Mouse (Mus musculus) stomach, embryonic 16.5 days (tissue): Measurements from ENCODE around the gene Olfm2. TPM values are rescaled to one million over a fixed set of nuclear protein-coding genes. Genes with fewer than 3 reads are reported as not detected.

ENCODE experiments used
- ATAC-seq: fragments of 200-750 bp; cut with Nextera tagmentation; 2 replicates; pipeline ENCODE4 v1.8.0; 2017; ENCODE audit warnings: moderate number of reproducible peaks, moderate TSS enrichment; ENCODE audit not compliant: insufficient read depth, low FRiP score
- H3K27ac ChIP-seq: fragments of 300-500 bp; sonication (generic); 2 replicates; pipeline ENCODE4 v1.5.1; 2014; ENCODE audit warnings: low read length
- H3K27me3 ChIP-seq: fragments of 300-500 bp; sonication (generic); 2 replicates; pipeline ENCODE4 v1.6.1; 2014; ENCODE audit warnings: low read length, control low read depth, mixed read lengths; ENCODE audit not compliant: control insufficient read depth, insufficient read depth
- H3K36me3 ChIP-seq: fragments of 300-500 bp; sonication (generic); 2 replicates; pipeline ENCODE4 v1.6.1; 2014; ENCODE audit warnings: low read length; ENCODE audit not compliant: control insufficient read depth, insufficient read depth
- H3K4me1 ChIP-seq: fragments of 300-500 bp; sonication (generic); 2 replicates; pipeline ENCODE4 v1.6.1; 2014; ENCODE audit warnings: low read length, control low read depth, mixed read lengths; ENCODE audit not compliant: control insufficient read depth, insufficient read depth
- H3K4me2 ChIP-seq: fragments of 300-500 bp; sonication (generic); 2 replicates; pipeline ENCODE4 v1.6.1; 2014; ENCODE audit warnings: low read depth, low read length, mixed read lengths
- H3K4me3 ChIP-seq: fragments of 300-500 bp; sonication (generic); replicated peaks from 2 replicates; pipeline ENCODE4 v1.5.1; 2014; ENCODE audit warnings: mild to moderate bottlenecking, low read length
- H3K9ac ChIP-seq: fragments of 300-500 bp; sonication (generic); 2 replicates; pipeline ENCODE4 v1.6.1; 2014; ENCODE audit warnings: low read length
- H3K9me3 ChIP-seq: fragments of 300-500 bp; sonication (generic); replicated peaks from 2 replicates; pipeline ENCODE4 v1.6.1; 2016; ENCODE audit warnings: low read length, control low read depth; ENCODE audit not compliant: control insufficient read depth
- WGBS: fragments of 180-500 bp; shearing (Covaris S2); extraction: QIAGEN DNeasy Blood & Tissue Kit; methylation state at CpG from one replicate; pipeline ENCODE4 v1.1.7; 2014; 5-methylcytosine and 5-hydroxymethylcytosine counted together
- polyA plus RNA-seq: library from polyadenylated mRNA; unstranded; fragments of >200 nt; fragmentation: Nextera tagmentation; extraction: Ambion mirVana; gene quantifications from 2 replicates; pipeline ENCODE4 v1.2.1, GENCODE M21; 2015

Gene Olfm2
- polyA plus RNA-seq, 1 experiment from 2014 or later: 7.4 TPM

- H3K4me2 ChIP-seq: no peak overlapping the region
- H3K27me3 ChIP-seq: no peaks in the 10 kb centered on the region
- no peaks in the 10 kb centered on the region for H3K9me3 ChIP-seq
- WGBS: 33% methylated on average over 11 of the region's 11 CpGs
- no peaks in the 10 kb centered on the region for H3K4me1 ChIP-seq
- H3K36me3 ChIP-seq: no peaks in the 10 kb centered on the region
- no peak overlapping the region for H3K9ac ChIP-seq
- no peak overlapping the region for H3K4me3 ChIP-seq
- H3K27ac ChIP-seq: no peak overlapping the region
- no peak for ATAC-seq
Measured at GRCm38 (mm10) chr9:20713478-20713987, 32.6 kb downstream of the Olfm2 start.

- Histone ChIP-seq H3K27me3 (no peaks in the 10 kb centered on the region), H3K27ac (no peak overlapping the region), H3K4me1 (no peaks in the 10 kb centered on the region), H3K36me3 (no peaks in the 10 kb centered on the region), H3K9me3 (no peaks in the 10 kb centered on the region), H3K4me3 (no peak overlapping the region), H3K9ac (no peak overlapping the region), H3K4me2 (no peak overlapping the region)
- WGBS: 76% methylated on average over 5 of the region's 5 CpGs
- ATAC-seq: no peak
Measured at GRCm38 (mm10) chr9:20712934-20713477, 33.1 kb downstream of the Olfm2 start.

- Histone ChIP-seq H3K27me3 (no peaks in the 10 kb centered on the region), H3K4me2 (no peak overlapping the region), H3K36me3 (no peaks in the 10 kb centered on the region), H3K4me3 (no peak overlapping the region), H3K27ac (no peak overlapping the region), H3K9ac (no peak overlapping the region), H3K9me3 (no peaks in the 10 kb centered on the region), H3K4me1 (no peaks in the 10 kb centered on the region)
- 74% methylated on average over 3 of the region's 3 CpGs for whole genome bisulfite sequencing
- no peak for ATAC-seq
Measured at GRCm38 (mm10) chr9:20710471-20710870, 35.7 kb downstream of the Olfm2 start.

GRCm38 (mm10) chr9:20705981-20706380 lies 40.2 kb downstream of the Olfm2 start:
- no peaks in the 10 kb centered on the region for H3K4me1 ChIP-seq
- H3K9ac ChIP-seq: no peak overlapping the region
- H3K4me2 ChIP-seq: no peak overlapping the region
- no peaks in the 10 kb centered on the region for H3K9me3 ChIP-seq
- H3K27me3 ChIP-seq: no peaks in the 10 kb centered on the region
- H3K36me3 ChIP-seq: no peaks in the 10 kb centered on the region
- no peak for ATAC-seq
- no peak overlapping the region for H3K4me3 ChIP-seq
- H3K27ac ChIP-seq: no peak overlapping the region
- 19% methylated on average over 4 of the region's 4 CpGs for WGBS

- no peaks in the 10 kb centered on the region for H3K27me3 ChIP-seq
- H3K9ac ChIP-seq: no peak overlapping the region
- no peak for ATAC-seq
- H3K4me1 ChIP-seq: no peaks in the 10 kb centered on the region
- no peaks in the 10 kb centered on the region for H3K36me3 ChIP-seq
- no peak overlapping the region for H3K4me2 ChIP-seq
- H3K4me3 ChIP-seq: no peak overlapping the region
- H3K9me3 ChIP-seq: no peaks in the 10 kb centered on the region
- H3K27ac ChIP-seq: no peak overlapping the region
Measured at GRCm38 (mm10) chr9:20705420-20705819, 40.7 kb downstream of the Olfm2 start.

GRCm38 (mm10) chr9:20703832-20704380 lies 42.2 kb downstream of the Olfm2 start:
- Histone ChIP-seq H3K9ac (no peak overlapping the region), H3K9me3 (no peaks in the 10 kb centered on the region), H3K27ac (no peak overlapping the region), H3K4me1 (no peaks in the 10 kb centered on the region), H3K27me3 (no peaks in the 10 kb centered on the region), H3K36me3 (no peaks in the 10 kb centered on the region), H3K4me3 (no peak overlapping the region), H3K4me2 (no peak overlapping the region)
- no peak for ATAC-seq
- 72% methylated on average over 8 of the region's 8 CpGs for WGBS

- Histone ChIP-seq H3K9me3 (no peaks in the 10 kb centered on the region), H3K27me3 (no peaks in the 10 kb centered on the region; the same call in 1 of the 2 replicates), H3K36me3 (no peaks in the 10 kb centered on the region), H3K4me3 (no peak overlapping the region), H3K4me1 (peaks cover 7% of the 10 kb centered on the region; the same call in 1 of the 2 replicates), H3K9ac (no peak overlapping the region), H3K4me2 (no peak overlapping the region), H3K27ac (no peak overlapping the region)
- ATAC-seq: no peak
- 30% methylated on average over 8 of the region's 8 CpGs for WGBS
Measured at GRCm38 (mm10) chr9:20697466-20697865, 48.7 kb downstream of the Olfm2 start.

GRCm38 (mm10) chr9:20696107-20696712 lies 49.9 kb downstream of the Olfm2 start:
- peaks cover 7% of the 10 kb centered on the region; the same call in 1 of the 2 replicates for H3K4me1 ChIP-seq
- 70% methylated on average over 5 of the region's 5 CpGs for WGBS
- no peak for ATAC-seq

GRCm38 (mm10) chr9:20694721-20695235 lies 51.4 kb downstream of the Olfm2 start:
- no peak overlapping the region for H3K27ac ChIP-seq
- peak overlapping the region; percentile 50 for H3K4me2 ChIP-seq
- no peak for ATAC-seq
- H3K27me3 ChIP-seq: no peaks in the 10 kb centered on the region; the same call in 1 of the 2 replicates
- no peaks in the 10 kb centered on the region for H3K9me3 ChIP-seq
- 4% methylated on average over 25 of the region's 25 CpGs for WGBS
- H3K9ac ChIP-seq: peak overlapping the region; percentile 27
- H3K4me1 ChIP-seq: peaks cover 9% of the 10 kb centered on the region
- no peaks in the 10 kb centered on the region for H3K36me3 ChIP-seq
- H3K4me3 ChIP-seq: peak overlapping the region; percentile 29

More at GRCm38 (mm10) chr9:20696107-20696712, 49.9 kb downstream of the Olfm2 start:
- Histone ChIP-seq H3K9me3 (no peaks in the 10 kb centered on the region), H3K4me3 (no peak overlapping the region), H3K36me3 (no peaks in the 10 kb centered on the region), H3K9ac (no peak overlapping the region), H3K27me3 (no peaks in the 10 kb centered on the region; the same call in 1 of the 2 replicates), H3K4me2 (no peak overlapping the region), H3K27ac (no peak overlapping the region)
